Mouse (Mus musculus) spleen, adult 2 months (tissue): ENCODE measurements around the gene Gm20388.

ENCODE experiments used
- CTCF ChIP-seq: fragments of 200-500 bp; IDR thresholded peaks from 2 replicates; pipeline ENCODE4 v1.5.1; 2011; ENCODE audit warnings: mild to moderate bottlenecking, inconsistent platforms; ENCODE audit not compliant: insufficient read depth, insufficient read length, insufficient replicate concordance; ENCODE audit errors: extremely low read depth
- POLR2A ChIP-seq: fragments of 200-500 bp; IDR thresholded peaks from 2 replicates; pipeline ENCODE4 v1.6.1; 2011; ENCODE audit warnings: low read depth, low read length, inconsistent platforms

- TF ChIP-seq CTCF = no peak
- no peak for TF ChIP-seq POLR2A
Observed at GRCm38 (mm10) chr8:122844161-122844560, 2933.5 kb downstream of the Gm20388 start.
